Mouse (Mus musculus) cerebellum, adult 2 months (tissue): ENCODE data around the gene Dennd2a.

Experiments used
- CTCF ChIP-seq: fragments of 200-500 bp; IDR thresholded peaks from 2 replicates; pipeline ENCODE4 v1.5.1; 2011; ENCODE audit warnings: low read depth, mild to moderate bottlenecking, control low read depth, low read length, moderate library complexity, borderline replicate concordance; ENCODE audit not compliant: insufficient read depth
- POLR2A ChIP-seq: fragments of 200-500 bp; IDR thresholded peaks from 2 replicates; pipeline ENCODE4 v1.6.1; 2011; ENCODE audit warnings: low read length, control low read depth, borderline replicate concordance; ENCODE audit not compliant: insufficient read depth

GRCm38 (mm10) chr6:39538227-39538626 is 19.4 kb downstream of the Dennd2a start:
- no peak for TF ChIP-seq CTCF
- TF ChIP-seq POLR2A, result no peak
